Mouse (Mus musculus): ENCODE measurements around the gene Retreg1.

GRCm38 (mm10) chr15:25919995-25920394, 77.0 kb downstream of the Retreg1 start:
- no peak for TF ChIP-seq CTCF (IDR thresholded peaks at IDR 0.05)
- 0 out of 2 replicates have a peak, but pooled peaks have one; percentile 11 for TF ChIP-seq POLR2A (IDR thresholded peaks at IDR 0.05; ENCODE audit: insufficient read depth, low read depth, low read length)
- TF ChIP-seq EP300 (IDR thresholded peaks at IDR 0.05; ENCODE audit: insufficient read depth, low read depth, low read length): peak; percentile 75; the same call in 1 of the 2 replicates
